Mouse (Mus musculus) spleen, postnatal 10 days (tissue): Measurements from ENCODE around the gene Cox7a1.
"Not testable (repeated sequence)": the region's sequence is repeated elsewhere in the genome, so short reads cannot be mapped to it uniquely, and the experiment has no call there.

Source experiments
- DNase-seq, 2 experiments: peaks; one replicate each; pipeline ENCODE4 v3.0.0; 2021 to 2022; ENCODE audit warnings: low spot score in 2 of 2

Cox7a1 gene

GRCm38 (mm10) chr7:30193013-30193412 is 9.1 kb downstream of the Cox7a1 start:
- no peak for DNase-seq

GRCm38 (mm10) chr7:30193581-30194100 is 9.7 kb downstream of the Cox7a1 start:
- peak; percentile 75 to 89 for DNase-seq

GRCm38 (mm10) chr7:30194101-30194831 is 10.3 kb downstream of the Cox7a1 start:
- peak; percentile 50 to 65 for DNase-seq

DNA sequence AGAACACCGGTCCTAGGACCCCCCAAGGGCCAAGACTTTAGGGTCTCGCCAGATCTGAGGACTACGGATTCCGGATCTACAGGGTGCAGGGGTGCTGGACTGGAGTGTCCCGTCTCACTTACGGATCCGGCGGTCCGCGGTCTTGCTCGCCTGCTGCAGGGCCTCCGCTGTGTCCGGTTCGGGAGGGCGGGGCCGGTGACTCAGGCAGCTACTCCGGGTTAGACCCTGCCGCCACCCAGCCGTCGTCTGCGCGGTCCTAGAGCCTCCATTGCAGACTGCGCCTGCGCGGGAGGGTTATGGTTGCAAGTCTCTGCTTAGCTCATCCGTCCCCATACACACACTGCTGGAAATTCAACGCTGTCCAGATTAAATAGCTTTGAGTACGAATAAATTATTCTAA is 10.9 kb downstream of the Cox7a1 start:
- DNase-seq: peak; percentile 87 to 98

- DNase-seq: no peak
Measured at GRCm38 (mm10) chr7:30195461-30195860, 11.5 kb downstream of the Cox7a1 start.

DNA sequence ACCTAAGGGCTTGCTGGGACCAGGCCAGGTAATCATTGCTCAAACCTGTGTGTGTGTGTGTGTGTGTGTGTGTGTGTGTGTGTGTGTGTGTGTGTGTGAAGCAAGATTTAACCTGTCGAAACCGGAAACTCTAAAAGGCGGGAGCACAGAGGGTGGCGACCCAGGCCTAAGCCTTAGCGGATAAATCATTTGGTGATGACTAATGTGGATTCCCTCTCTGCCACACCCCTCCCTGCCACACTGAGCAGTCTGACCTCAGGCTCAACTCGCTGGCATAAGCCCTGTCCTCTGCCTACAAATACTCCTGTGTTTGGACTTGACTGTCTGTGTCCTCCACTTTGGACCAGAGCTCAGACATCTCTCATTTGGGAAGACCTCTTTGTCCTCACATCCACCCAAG is 12.2 kb downstream of the Cox7a1 start:
- DNase-seq: no peak

DNA sequence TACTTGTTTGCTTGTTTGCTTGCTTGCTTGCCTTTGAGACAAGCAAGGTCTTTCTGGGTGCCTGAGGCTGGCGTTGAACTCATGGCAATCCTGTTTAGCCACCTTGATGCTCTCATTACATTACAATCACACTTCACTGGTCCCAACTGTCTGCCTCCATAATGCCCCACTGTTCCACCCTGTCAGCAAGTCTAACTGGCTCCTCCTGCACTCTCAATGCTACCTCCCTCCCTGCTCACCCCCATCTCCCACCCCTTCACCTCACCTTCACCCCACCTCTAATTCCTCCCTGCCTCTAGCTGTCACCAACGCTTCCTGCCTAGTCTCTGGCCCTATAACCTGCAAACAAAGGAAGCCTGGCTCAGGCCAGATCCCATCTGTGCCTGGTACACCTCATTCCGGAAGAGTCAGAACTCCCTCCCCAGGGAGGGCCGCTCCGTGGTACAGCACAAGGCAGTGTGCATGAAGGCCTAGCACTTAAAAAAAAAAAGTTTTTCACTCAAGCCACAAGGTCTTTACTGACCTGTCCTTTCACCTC is 13.7 kb downstream of the Cox7a1 start:
- no peak for DNase-seq

- DNase-seq: peak; percentile 28 to 70
Measured at GRCm38 (mm10) chr7:30198481-30198971, 14.6 kb downstream of the Cox7a1 start, which contains the start of gene Capns1. Gene Capns1, minus strand, starts transcription at chr7:30198811.

- DNase-seq: no peak
Measured at GRCm38 (mm10) chr7:30199498-30200139, 15.7 kb downstream of the Cox7a1 start.

DNA sequence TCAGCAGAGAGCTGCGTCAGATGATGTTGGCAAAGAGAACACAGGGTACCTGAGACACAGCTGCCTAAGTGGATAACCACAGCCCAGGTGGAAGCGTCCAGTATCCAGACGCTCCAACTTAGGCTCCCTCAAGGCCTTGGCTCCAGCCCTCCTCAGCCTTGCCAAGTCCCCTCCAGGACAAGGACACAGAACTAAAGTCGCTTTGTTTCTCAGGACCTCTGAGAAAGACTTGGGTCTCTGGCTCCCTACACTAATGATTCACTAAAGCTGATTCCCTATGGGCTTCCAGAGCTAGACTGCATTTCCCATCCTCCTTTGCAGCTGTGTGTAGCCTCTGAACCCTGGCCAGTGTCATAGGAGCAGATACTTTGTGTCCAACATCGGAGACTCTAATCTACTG is 16.3 kb downstream of the Cox7a1 start:
- no peak for DNase-seq

- not testable (repeated sequence) for DNase-seq
Measured at GRCm38 (mm10) chr7:30200661-30201060, 16.7 kb downstream of the Cox7a1 start.

DNA sequence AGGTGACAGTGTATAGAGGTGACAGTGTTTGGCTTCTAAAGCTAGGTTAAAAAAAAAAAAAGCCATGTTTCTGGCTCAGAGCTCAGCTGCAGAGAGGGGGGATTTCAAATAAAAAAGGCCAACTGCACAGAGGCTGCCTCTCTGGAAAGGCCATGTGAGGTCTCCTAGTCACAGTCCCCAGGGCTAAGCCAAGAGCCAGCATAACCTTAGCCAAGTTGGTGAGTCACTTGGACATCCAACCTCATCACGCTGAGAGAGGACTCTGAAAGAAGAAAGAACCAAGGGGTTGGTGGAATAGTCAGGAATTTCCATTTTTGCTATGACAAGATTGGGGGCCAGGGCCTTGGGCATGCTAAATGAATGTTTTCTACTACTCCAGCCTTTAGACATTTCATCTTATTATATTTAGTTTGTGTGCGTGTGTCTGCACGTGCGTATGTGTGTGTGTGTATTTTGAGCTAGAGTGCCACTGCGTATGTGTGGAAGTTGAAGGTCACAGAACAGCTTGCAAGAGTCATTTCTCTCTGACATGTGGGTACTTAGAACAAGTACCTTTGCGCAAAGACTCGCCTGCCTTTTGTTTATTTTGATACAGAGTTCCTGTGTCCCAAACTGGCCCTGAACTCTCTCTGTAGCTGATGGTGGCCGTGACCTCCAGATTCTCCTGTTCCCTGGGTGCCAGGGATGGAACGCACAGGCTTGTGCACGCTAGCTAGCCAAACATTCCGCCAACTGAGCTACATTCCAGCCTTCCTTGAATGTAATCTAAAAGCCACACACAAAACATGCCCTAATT is 19.1 kb downstream of the Cox7a1 start:
- no peak for DNase-seq

DNA sequence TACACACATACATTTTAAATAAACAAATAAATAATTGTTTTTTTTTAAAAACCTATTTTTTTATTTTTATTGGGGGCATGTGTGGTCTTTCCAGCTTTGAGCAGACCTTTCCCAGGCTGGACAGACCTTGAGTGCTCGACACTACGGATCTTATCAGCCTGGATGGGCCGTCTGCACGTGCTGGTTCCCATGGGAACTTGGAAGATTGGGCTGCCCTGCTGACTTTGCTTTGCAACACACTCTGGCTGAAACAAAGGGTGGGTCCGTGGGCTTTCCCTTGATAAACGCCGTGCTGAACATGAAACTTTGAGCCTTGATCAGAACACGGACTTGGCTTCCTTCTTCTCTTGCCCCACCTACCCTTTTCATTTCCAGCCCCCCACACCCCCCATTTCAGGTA is 20.4 kb downstream of the Cox7a1 start:
- DNase-seq: no peak

DNA sequence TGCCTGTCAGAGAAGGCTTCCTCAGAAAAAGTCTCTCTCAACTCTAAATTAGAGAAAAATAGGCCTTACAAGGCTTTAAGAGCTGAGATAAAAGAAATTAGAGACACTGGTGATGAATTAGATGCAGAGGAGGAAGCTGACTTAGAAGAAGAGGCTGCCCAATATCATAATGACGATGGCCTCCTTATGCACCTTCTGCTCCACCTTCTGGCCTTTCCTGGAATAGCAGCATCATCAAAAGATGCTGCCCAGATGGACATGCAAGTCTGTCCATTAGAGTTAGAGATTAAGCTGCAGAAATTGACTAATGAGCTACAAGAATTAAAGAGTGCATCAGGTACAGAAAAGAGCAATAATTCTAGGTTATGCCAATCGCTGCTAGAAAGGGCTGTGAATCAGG is 21.4 kb downstream of the Cox7a1 start:
- DNase-seq: peak; percentile 47 to 78

- not testable (repeated sequence) for DNase-seq
Measured at GRCm38 (mm10) chr7:30206364-30206763, 22.4 kb downstream of the Cox7a1 start.

DNA sequence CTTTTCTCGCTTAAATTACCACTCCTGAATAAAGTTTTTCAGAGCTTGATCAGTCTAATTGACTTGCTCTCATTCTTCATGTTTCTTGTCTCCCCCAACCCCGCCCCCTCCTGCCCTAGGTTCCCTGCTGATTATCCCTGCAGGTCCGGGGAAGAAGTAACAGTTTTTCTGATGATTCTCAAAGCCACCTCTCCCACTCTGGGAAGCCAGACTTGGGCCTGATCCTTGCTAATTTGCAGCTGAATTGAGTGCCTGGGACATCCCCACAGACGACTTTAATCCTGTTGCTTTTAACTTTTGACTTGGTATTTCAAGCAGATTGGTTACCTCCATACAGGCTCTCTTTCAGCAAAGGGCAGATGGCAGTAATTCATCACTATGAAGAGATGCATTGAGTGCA is 27.1 kb downstream of the Cox7a1 start:
- DNase-seq: no peak

DNA sequence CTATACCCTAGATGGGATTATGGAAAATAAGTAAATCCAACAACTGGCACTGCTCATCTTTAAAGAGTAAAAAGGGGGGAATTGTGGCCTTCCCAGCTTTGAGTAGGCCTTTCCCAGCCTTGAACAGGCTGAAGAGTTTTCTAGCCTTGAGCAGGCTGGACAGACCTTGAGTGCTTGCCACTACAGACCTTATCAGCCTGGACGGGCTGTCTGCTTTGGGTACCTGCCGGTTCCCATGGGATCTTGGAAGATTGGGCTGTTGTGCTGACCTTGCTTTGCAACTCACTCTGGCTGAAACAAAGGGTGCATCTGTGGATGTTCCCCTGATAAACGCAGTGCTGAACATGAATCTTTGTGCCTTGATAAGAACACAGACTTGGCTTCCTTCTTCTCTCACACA is 29.9 kb downstream of the Cox7a1 start:
- no peak for DNase-seq

- DNase-seq: no peak
Measured at GRCm38 (mm10) chr7:30215875-30216274, 31.9 kb downstream of the Cox7a1 start.

DNA sequence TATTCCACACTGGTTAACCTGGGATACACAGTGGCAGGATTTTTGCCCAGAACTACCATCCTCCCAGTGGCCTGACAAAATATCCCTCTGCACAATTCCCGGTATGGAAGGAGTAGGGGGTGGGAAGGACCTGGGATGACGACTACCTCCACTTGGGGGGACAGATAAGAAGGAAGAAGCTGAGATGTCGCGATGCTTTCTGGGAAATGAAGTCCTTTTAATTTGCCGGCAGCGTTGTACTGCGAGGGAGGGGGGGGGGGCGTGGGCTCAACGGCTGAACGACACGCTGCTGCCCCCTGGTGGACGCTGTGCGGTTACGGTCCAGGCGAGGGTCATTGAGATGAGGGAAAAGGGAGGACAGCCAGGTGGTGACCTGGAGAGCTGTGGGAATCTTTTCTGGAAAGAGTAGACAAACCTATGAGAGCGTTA is 32.8 kb downstream of the Cox7a1 start:
- peak; percentile 42 to 87 for DNase-seq

DNA sequence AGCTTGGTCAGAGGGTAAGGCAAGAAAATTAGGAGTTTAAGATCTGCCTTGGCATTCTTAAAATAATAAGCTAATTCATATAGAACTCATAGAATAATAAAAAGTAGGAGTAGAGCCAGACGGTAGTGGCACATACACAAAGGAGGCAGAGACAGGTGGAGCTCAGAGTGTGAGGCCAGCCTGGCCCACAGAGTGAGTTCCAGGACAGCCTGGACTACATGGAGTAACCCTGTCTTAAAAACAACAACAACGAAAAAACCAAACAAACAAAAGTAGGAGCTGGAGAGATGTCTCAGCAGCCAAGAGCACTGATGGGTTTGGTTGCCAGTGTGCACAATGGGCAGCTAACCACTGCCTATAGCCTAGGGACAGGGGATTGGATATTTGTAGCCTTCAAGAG is 33.3 kb downstream of the Cox7a1 start:
- no peak for DNase-seq

DNA sequence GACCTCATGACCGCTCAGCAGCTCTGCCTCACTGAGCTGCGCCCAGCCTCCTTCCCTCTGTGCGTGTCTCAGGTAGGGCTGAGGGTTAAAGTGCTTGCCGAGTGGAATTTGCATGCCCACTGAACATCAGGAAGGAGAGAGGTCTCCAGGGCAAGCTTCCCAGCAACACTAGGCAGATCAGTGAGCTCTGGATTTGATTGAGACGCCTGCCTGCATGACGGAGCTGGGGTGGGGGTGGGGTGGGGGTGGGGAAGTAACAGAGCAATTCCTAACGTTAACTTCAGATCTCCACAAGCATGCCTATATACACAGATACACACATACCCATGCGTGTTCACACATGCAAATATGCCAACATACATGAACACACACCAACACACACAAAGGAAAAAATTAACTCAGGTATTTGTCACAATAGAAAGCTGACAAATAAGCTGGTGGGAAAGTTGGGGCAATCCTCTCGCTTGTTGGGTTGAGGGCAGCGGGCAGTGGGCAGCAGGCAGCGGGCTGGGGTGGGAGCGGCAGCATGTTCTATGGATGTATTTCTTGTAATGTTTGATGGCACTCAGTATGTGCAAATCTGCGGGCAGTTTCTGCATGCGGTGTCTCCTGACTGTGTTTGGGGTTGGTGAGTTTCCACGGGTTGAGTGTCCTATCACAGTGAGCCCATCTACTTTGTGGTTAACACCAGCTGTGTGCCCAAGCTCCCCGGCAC is 35.5 kb downstream of the Cox7a1 start:
- peak; percentile 14 to 65 for DNase-seq
